Mouse (Mus musculus) liver, postnatal 0 days (tissue): ENCODE measurements at regions not wholly inside any gene's neighbourhood (a gene's known extent, or its start where the extent isn't known, plus 50 kb on each side); places are given as distances from the start of the nearest gene placed in this dataset.

ENCODE experiments used
- ATAC-seq: fragments of 200-750 bp; cut with Nextera tagmentation; 2 replicates; pipeline ENCODE4 v1.8.0; 2017; ENCODE audit warnings: mild to moderate bottlenecking, moderate library complexity
- DNase-seq: peaks from one replicate; pipeline ENCODE4 v3.0.0-alpha.2; 2016
- H3K27ac ChIP-seq: fragments of 300-500 bp; sonication (generic); 2 replicates; pipeline ENCODE4 v1.5.1; 2014; ENCODE audit warnings: antibody characterized with exemption, moderate library complexity, mild to moderate bottlenecking, low read depth
- H3K27me3 ChIP-seq: fragments of 300-500 bp; sonication (generic); 2 replicates; pipeline ENCODE4 v1.6.1; 2014; ENCODE audit warnings: low read length, control low read depth, mixed read lengths; ENCODE audit not compliant: insufficient read depth
- H3K36me3 ChIP-seq: fragments of 300-500 bp; sonication (generic); replicated peaks from 2 replicates; pipeline ENCODE4 v1.6.1; 2014; ENCODE audit warnings: mild to moderate bottlenecking, control low read depth, low read length, moderate library complexity, mixed read lengths; ENCODE audit not compliant: insufficient read depth
- H3K4me1 ChIP-seq: fragments of 300-500 bp; sonication (generic); 2 replicates; pipeline ENCODE4 v1.6.1; 2014; ENCODE audit warnings: antibody characterized with exemption, mild to moderate bottlenecking, control low read depth; ENCODE audit not compliant: insufficient read depth
- H3K4me2 ChIP-seq: fragments of 300-500 bp; sonication (generic); 2 replicates; pipeline ENCODE4 v1.6.1; 2014; ENCODE audit warnings: low read depth, mild to moderate bottlenecking, low read length, moderate library complexity, mixed read lengths
- H3K4me3 ChIP-seq: fragments of 300-500 bp; sonication (generic); 2 replicates; pipeline ENCODE4 v1.5.1; 2014; ENCODE audit warnings: low read depth, low read length
- H3K9ac ChIP-seq: fragments of 300-500 bp; sonication (generic); replicated peaks from 2 replicates; pipeline ENCODE4 v1.6.1; 2014; ENCODE audit warnings: mild to moderate bottlenecking, moderate library complexity
- H3K9me3 ChIP-seq: fragments of 300-500 bp; sonication (generic); 2 replicates; pipeline ENCODE4 v1.6.1; 2016; ENCODE audit warnings: mild to moderate bottlenecking, control low read depth, low read length, mixed read lengths
- CTCF ChIP-seq: sonication (generic); IDR thresholded peaks from 2 replicates; pipeline ENCODE4 v1.5.1; 2016; ENCODE audit warnings: antibody characterized with exemption, low read depth
- EP300 ChIP-seq: IDR thresholded peaks from 2 replicates; pipeline ENCODE4 v1.6.1; 2016; ENCODE audit warnings: antibody characterized with exemption, low read depth, mild to moderate bottlenecking
- WGBS: fragments of 180-500 bp; shearing (Covaris S2); extraction: QIAGEN DNeasy Blood & Tissue Kit; methylation state at CpG from one replicate; pipeline ENCODE4 v1.1.7; 2014; ENCODE audit not compliant: insufficient replicate concordance; 5-methylcytosine and 5-hydroxymethylcytosine counted together

DNA sequence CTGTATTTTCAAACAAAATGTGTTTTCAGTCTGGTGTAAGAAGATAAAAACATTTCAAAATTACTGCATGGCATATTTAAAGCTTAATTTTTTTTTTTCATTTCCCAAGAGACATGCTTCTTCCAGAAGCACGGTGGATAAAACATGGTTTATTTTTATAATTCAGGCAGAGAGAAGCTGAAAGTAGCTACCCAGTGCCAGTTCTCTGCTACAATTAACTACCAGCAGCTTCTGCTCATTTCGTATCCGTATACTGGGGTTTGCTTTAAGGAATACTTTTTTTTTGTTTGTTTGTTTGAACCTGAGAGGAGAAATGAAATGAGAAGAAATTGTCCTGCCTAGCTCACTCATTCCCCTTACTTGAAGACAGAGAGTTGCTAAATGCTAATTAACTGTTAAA, 98.9 kb upstream of the Tmtc1 start:
- H3K4me2 ChIP-seq = no peak overlapping the region
- no peak for ATAC-seq
- no peaks in the 10 kb centered on the region for H3K4me1 ChIP-seq
- no peaks in the 10 kb centered on the region for H3K9me3 ChIP-seq
- TF ChIP-seq CTCF = no peak
- H3K9ac ChIP-seq = no peak overlapping the region
- H3K27ac ChIP-seq = no peak overlapping the region
- no peaks in the 10 kb centered on the region for H3K27me3 ChIP-seq
- 77% methylated on average over 3 of the region's 3 CpGs for WGBS
- H3K4me3 ChIP-seq = no peak overlapping the region
- no peaks in the 10 kb centered on the region for H3K36me3 ChIP-seq
- DNase-seq = no peak

DNA sequence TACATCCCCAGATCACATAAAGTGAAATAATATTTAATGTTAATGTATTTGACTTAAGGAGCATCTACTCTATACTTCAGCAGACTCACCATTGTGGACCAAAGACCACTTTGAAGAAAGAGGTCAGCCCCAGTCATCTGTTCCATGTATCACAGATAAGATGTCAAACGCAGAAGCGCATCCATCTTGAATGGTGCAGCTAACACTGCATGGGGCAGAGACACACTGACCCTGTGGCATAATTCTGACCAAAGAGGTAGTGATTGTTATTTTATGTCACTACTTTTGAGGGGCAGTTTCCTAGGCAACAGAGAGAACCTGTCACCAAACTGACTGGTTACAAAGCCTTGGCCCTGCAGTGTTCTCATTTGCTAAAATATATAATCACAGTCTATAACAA, 97.8 kb upstream of the Tmtc1 start:
- no peaks in the 10 kb centered on the region for H3K9me3 ChIP-seq
- no peaks in the 10 kb centered on the region for H3K4me1 ChIP-seq
- 93% methylated on average over 2 of the region's 2 CpGs for WGBS
- no peak overlapping the region for H3K27ac ChIP-seq
- ATAC-seq = no peak
- H3K4me3 ChIP-seq = no peak overlapping the region
- no peak overlapping the region for H3K9ac ChIP-seq
- no peaks in the 10 kb centered on the region for H3K27me3 ChIP-seq
- no peak for TF ChIP-seq CTCF
- no peak for TF ChIP-seq EP300
- no peak for DNase-seq
- no peaks in the 10 kb centered on the region for H3K36me3 ChIP-seq
- no peak overlapping the region for H3K4me2 ChIP-seq

DNA sequence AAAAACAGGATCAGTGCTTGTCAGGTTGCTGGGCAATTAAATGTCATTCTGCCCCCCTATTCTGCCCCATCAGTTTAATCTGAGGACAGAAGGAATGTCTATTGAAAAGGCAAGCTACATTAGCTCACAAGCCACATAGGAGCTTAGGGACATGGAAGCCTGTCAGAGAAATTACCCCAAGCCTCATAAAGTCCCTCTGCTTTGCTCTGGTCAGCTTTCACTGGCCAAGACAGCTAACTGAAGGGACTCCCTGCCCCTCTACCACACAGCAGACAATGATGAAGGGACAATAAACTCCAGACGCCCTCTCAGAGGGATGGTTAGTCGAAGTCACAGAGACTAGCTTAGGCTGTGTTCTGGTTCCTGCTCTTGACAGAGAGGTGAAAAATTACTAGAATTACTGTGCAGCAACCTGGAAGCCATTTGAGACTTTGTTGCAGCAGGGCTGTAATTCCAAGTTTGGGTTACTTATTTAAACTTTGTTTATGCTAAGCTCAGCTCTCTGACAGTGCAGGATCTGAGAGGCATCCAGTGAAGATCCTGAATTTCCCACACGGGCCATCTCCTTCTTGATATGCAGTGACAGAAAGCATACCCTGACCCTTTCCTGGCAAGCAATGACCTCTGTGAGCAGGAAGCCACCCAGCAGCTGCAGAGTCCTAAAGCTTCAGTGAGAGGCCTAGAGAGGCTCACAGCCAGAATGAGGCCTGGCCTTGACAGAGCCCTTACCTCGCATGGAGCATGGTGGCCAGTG, 95.2 kb upstream of the Tmtc1 start:
- Histone ChIP-seq H3K4me3 (no peak overlapping the region), H3K9ac (no peak overlapping the region), H3K27ac (no peak overlapping the region), H3K9me3 (no peaks in the 10 kb centered on the region), H3K4me2 (no peak overlapping the region), H3K27me3 (no peaks in the 10 kb centered on the region), H3K4me1 (no peaks in the 10 kb centered on the region), H3K36me3 (no peaks in the 10 kb centered on the region)
- ATAC-seq (no peak), DNase-seq (no peak)
- no peak for TF ChIP-seq CTCF
- TF ChIP-seq EP300 = no peak
- WGBS = 65% methylated on average over 4 of the region's 4 CpGs

DNA sequence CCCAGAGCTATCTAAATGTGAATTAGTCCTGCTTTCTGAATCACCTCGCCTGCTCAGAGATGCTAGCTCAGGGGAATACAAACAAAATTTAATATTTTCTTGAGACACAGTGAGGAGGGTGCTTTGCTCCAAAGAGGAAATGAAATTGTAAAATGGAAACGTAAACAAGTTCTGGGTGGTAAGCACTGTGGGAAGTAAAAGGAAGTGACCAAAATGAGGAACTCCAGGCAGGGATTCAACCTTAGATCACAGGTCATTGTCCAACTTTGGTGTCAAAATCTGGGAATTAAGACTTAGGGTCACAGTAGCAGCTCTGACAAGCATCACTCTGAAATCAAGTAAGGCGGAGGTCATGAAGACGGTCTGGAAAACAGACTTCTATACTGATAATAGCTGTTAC, 90.2 kb upstream of the Tmtc1 start:
- TF ChIP-seq EP300 (no peak), CTCF (no peak)
- 55% methylated on average over 4 of the region's 4 CpGs for WGBS
- peak; percentile 41 for ATAC-seq
- H3K4me2 ChIP-seq = no peak overlapping the region
- no peak for DNase-seq
- H3K9ac ChIP-seq = no peak overlapping the region
- no peaks in the 10 kb centered on the region for H3K4me1 ChIP-seq
- no peaks in the 10 kb centered on the region for H3K9me3 ChIP-seq
- no peaks in the 10 kb centered on the region for H3K27me3 ChIP-seq
- no peak overlapping the region for H3K4me3 ChIP-seq
- no peaks in the 10 kb centered on the region for H3K36me3 ChIP-seq
- 0 out of 2 replicates have a peak overlapping the region, but pooled peaks have one; percentile 30 for H3K27ac ChIP-seq

DNA sequence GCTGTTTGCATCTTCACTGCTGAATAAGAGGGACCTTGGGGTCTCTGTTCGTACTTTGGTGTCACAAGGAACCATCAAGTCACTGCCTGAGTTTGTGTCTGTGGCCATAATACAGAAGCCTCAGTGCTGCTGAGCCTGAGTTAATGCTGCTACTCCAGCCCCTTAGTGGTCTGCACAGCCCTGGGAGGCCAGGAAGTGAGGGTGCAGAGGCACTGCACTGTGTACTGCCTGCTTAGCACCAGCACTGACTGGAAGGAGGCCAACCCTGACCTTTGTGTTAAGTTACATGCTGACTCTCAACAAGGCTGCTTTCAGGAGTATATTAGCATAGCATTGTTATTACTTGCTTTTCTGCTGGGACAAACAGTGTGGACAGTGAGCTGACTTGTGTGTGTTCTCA, 86.9 kb upstream of the Tmtc1 start:
- no peak overlapping the region for H3K4me3 ChIP-seq

DNA sequence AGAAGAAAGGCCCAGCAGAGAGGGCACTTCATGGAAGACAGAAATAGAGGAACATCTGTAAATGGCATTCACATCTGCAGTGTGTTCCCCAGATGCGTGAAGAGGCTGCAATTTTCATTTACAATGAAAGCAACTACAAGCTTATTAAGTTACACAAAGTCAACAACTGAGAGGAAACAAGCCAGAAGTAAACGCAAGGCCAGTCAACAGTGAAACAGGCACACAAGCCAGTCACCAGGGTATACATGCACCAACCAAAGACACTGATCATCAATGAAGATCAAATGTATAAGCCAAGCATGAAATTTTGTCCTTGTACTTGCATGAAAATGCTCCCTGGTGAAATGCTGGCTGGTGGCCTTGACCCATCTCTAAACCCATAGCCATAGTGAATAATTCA, 84.4 kb upstream of the Tmtc1 start:
- H3K4me3 ChIP-seq = no peak overlapping the region

More for the DNA sequence above, 86.9 kb upstream of the Tmtc1 start:
- H3K27ac ChIP-seq = no peak overlapping the region
- H3K4me1 ChIP-seq = no peaks in the 10 kb centered on the region
- no peaks in the 10 kb centered on the region for H3K36me3 ChIP-seq
- no peaks in the 10 kb centered on the region for H3K9me3 ChIP-seq
- no peak overlapping the region for H3K4me2 ChIP-seq
- no peak for ATAC-seq
- no peak for TF ChIP-seq EP300
- TF ChIP-seq CTCF = no peak
- 86% methylated on average over 1 of the region's 1 CpGs for WGBS
- H3K9ac ChIP-seq = no peak overlapping the region
- DNase-seq = no peak
- H3K27me3 ChIP-seq = no peaks in the 10 kb centered on the region

More for the DNA sequence above, 84.4 kb upstream of the Tmtc1 start:
- H3K4me1 ChIP-seq = no peaks in the 10 kb centered on the region
- H3K36me3 ChIP-seq = no peaks in the 10 kb centered on the region
- H3K27ac ChIP-seq = no peak overlapping the region
- no peaks in the 10 kb centered on the region for H3K27me3 ChIP-seq
- no peak overlapping the region for H3K9ac ChIP-seq
- WGBS = 86% methylated on average over 2 of the region's 2 CpGs
- ATAC-seq (no peak), DNase-seq (no peak)
- no peak overlapping the region for H3K4me2 ChIP-seq
- H3K9me3 ChIP-seq = no peaks in the 10 kb centered on the region
- no peak for TF ChIP-seq EP300
- TF ChIP-seq CTCF = no peak
